Mouse (Mus musculus) hindbrain, embryonic 10.5 days (tissue): ENCODE results near the gene Snap47. TPM values are rescaled to one million over a fixed set of nuclear protein-coding genes. Genes with fewer than 3 reads are reported as not detected.
A peak's percentile ranks its signal among the peaks of the same experiment; 100 is the strongest.

Experiments used
- DNase-seq: peaks from one replicate; pipeline ENCODE4 v3.0.0-alpha.2; 2017; ENCODE audit warnings: low spot score
- H3K27ac ChIP-seq: fragments of 300-500 bp; sonication (generic); 2 replicates; pipeline ENCODE4 v1.5.1; 2016; ENCODE audit warnings: mild to moderate bottlenecking, moderate library complexity
- H3K27me3 ChIP-seq: fragments of 300-500 bp; sonication (generic); 2 replicates; pipeline ENCODE4 v1.6.1; 2016; ENCODE audit warnings: mild to moderate bottlenecking; ENCODE audit not compliant: poor library complexity, insufficient read depth, severe bottlenecking
- H3K36me3 ChIP-seq: fragments of 300-500 bp; sonication (generic); 2 replicates; pipeline ENCODE4 v1.6.1; 2016; ENCODE audit warnings: mild to moderate bottlenecking, moderate library complexity
- H3K4me1 ChIP-seq: fragments of 300-500 bp; sonication (generic); replicated peaks from 2 replicates; pipeline ENCODE4 v1.6.1; 2016; ENCODE audit warnings: mild to moderate bottlenecking
- H3K4me3 ChIP-seq: fragments of 300-500 bp; sonication (generic); 2 replicates; pipeline ENCODE4 v1.5.1; 2016; ENCODE audit warnings: mild to moderate bottlenecking, moderate library complexity
- H3K9me3 ChIP-seq: fragments of 300-500 bp; sonication (generic); 2 replicates; pipeline ENCODE4 v1.6.1; 2016; ENCODE audit warnings: mild to moderate bottlenecking, moderate library complexity
- WGBS: fragments of 180-500 bp; shearing (Covaris S2); methylation state at CpG from one replicate; pipeline ENCODE4 v1.1.7; 2016; 5-methylcytosine and 5-hydroxymethylcytosine counted together
- polyA plus RNA-seq: library from polyadenylated mRNA; unstranded; fragments of >200 nt; fragmentation: Nextera tagmentation; extraction: Ambion mirVana; gene quantifications from 2 replicates; pipeline ENCODE4 v1.2.1, GENCODE M21; 2016

Gene Snap47
- polyA plus RNA-seq, 1 experiment from 2014 or later, result 138 TPM

DNA sequence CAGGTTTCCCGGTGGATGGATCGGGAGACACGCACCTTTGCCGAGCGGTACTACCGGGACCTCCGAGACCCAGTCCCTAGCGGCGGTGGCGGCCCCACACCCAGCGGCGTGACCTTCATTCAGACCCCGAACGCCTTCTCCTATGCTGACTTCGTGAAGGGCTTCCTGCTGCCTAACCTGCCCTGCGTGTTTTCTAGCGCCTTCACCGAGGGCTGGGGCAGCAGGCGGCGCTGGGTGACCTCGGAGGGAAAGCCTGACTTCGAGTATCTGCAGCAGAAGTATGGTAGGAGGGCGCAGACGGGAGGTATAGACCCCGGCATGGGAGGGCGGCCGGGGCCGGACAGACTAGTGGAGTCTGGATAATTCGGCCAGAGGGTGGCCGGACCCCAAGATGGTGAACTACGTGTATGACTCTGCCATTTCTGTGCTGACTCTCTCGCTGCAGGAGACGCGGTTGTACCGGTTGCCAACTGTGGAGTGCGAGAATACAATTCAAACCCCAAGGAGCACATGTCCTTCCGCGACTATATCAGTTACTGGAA is 685 bp downstream of the Snap47 start:
- Histone ChIP-seq H3K4me1 (peaks cover 35% of the 10 kb centered on the region), H3K4me3 (peak overlapping the region; percentile 73), H3K9me3 (no peaks in the 10 kb centered on the region), H3K27ac (peak overlapping the region; percentile 93), H3K27me3 (no peaks in the 10 kb centered on the region), H3K36me3 (peaks cover 38% of the 10 kb centered on the region)
- DNase-seq, result no peak
- WGBS, result under 1% methylated on average over 38 of the region's 38 CpGs

DNA sequence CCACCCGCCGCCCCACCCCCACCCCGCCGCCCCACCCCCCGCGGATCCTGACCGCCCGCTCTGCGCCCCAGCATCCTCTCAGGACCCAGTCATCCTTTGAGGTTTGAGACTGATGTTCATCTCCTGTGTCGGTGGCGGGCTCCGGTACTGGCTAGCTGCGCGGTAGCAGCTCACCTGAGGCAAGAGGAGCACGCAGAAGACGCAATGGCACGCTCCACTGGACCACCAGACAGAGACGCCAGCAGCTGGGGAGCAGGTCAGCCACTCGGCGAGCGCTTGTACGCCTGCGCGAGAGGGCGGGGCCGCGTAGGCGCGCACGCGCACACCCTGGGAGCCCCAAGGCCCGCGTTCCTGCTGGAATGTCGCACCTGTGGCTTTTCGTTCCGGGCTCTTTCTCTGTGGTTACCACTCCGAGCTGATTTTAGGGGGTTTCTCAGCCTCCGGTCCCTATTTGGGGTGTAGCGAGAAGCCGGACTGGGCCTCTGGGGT is 1.2 kb downstream of the Snap47 start, which contains the start of gene Jmjd4:
Jmjd4 (plus strand) TSS at position 305 of the 489 bp plus-strand sequence.
- Histone ChIP-seq H3K9me3 (no peaks in the 10 kb centered on the region), H3K4me1 (peaks cover 35% of the 10 kb centered on the region), H3K27me3 (no peaks in the 10 kb centered on the region), H3K4me3 (peak within 1 kb of the TSS; percentile 73), H3K36me3 (peaks cover 33% of the 10 kb centered on the region), H3K27ac (peak within 1 kb of the TSS; percentile 93)
- under 1% methylated on average over 36 of the region's 40 CpGs for WGBS
- peak; percentile 90 for DNase-seq

DNA sequence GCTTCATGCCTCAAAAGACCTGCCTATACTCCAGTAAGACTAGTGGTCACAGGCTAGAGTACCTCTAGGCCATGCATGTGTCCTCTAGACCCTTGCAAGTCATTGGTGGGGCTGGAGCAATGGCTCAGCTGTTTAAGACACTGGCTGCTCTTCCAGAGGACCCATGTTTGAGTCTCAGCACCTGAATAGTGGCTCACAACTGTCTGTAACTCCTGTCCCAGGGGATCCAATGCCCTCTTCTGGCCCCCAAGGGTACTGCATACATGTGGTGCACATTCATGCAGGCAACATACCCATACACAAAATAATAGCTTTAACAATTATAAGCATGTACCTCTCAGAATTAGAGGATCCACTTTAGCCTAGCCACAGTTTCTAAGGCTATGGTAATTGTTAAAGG is 7.9 kb downstream of the Snap47 start:
- peaks cover 30% of the 10 kb centered on the region for H3K36me3 ChIP-seq
- DNase-seq, result no peak
- H3K4me1 ChIP-seq, result 0 out of 2 replicates have a peak, but pooled peaks cover 2% of the 10 kb centered on the region
- no peak overlapping the region for H3K27ac ChIP-seq
- no peaks in the 10 kb centered on the region for H3K27me3 ChIP-seq
- H3K4me3 ChIP-seq, result no peak overlapping the region
- no peaks in the 10 kb centered on the region for H3K9me3 ChIP-seq

DNA sequence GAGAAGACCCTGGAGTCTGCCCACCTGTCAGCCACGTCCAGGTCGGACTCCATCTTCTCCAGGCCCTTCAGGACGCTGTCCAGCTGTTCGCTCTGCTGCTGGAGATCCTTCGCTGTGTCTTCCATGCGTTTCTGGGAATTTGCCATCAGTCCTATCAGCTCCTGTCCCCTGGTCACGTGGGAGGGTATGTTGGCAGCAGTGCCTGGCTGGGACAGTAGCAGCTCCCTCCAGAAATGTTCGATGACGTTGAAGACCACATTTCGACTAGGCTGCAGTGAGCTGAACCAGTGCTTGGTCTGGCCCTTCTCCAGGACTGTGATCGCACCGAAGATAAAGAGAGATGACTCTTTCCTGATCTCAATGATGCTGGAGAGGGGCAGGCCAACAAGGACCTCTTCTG is 13.0 kb downstream of the Snap47 start:
- WGBS, result 93% methylated on average over 12 of the region's 12 CpGs
- H3K36me3 ChIP-seq, result peaks cover 63% of the 10 kb centered on the region
- DNase-seq, result no peak
- peaks cover 13% of the 10 kb centered on the region for H3K9me3 ChIP-seq
- no peaks in the 10 kb centered on the region for H3K4me1 ChIP-seq
- H3K27me3 ChIP-seq, result no peaks in the 10 kb centered on the region
- H3K4me3 ChIP-seq, result no peak overlapping the region
- H3K27ac ChIP-seq, result no peak overlapping the region

DNA sequence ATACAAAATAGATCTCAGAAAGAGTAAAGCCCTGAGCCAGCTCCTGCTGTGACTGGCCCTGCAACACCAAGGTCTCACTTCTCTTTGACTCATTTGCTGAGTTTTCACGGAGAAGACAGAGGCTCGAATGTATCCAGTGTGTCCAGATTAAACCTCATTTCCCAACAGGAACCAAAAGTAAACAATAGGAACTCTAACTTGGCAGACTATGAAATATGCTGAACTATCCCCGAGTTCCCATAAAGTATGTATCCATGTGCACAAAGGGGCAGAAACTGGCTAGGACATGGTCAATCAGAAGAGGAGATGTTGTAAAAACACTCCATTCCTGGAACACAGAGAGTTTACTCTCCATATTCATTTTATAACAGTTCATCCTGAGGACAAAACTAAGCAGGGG is 18.7 kb downstream of the Snap47 start:
- no peaks in the 10 kb centered on the region for H3K27me3 ChIP-seq
- DNase-seq, result no peak
- WGBS, result 78% methylated on average over 3 of the region's 3 CpGs
- H3K27ac ChIP-seq, result no peak overlapping the region
- peaks cover 13% of the 10 kb centered on the region for H3K9me3 ChIP-seq
- peaks cover 67% of the 10 kb centered on the region for H3K36me3 ChIP-seq
- H3K4me3 ChIP-seq, result no peak overlapping the region
- no peaks in the 10 kb centered on the region for H3K4me1 ChIP-seq

DNA sequence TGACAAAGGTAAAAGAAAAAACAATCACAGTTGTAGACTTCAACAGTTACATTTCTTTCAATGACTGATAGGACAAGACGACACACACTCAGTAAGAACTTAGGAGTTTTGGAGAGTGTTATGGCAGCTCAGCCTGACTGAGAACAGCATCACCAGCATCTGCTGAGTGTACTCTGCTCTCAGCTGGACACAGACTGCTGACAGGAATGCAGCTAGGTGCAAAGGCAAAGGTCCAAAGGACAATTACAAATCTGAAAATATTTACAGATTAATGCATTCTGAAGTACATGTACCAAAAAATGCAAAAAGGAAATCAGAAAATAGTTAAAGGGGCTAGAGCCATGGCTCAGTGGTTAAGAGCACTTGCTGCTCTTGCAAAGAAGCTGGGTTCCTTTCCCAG is 21.0 kb downstream of the Snap47 start:
- Histone ChIP-seq H3K36me3 (peaks cover 71% of the 10 kb centered on the region), H3K27me3 (no peaks in the 10 kb centered on the region), H3K4me3 (no peak overlapping the region), H3K27ac (no peak overlapping the region), H3K4me1 (no peaks in the 10 kb centered on the region), H3K9me3 (no peaks in the 10 kb centered on the region)
- 82% methylated on average over 1 of the region's 1 CpGs for WGBS
- DNase-seq, result no peak

DNA sequence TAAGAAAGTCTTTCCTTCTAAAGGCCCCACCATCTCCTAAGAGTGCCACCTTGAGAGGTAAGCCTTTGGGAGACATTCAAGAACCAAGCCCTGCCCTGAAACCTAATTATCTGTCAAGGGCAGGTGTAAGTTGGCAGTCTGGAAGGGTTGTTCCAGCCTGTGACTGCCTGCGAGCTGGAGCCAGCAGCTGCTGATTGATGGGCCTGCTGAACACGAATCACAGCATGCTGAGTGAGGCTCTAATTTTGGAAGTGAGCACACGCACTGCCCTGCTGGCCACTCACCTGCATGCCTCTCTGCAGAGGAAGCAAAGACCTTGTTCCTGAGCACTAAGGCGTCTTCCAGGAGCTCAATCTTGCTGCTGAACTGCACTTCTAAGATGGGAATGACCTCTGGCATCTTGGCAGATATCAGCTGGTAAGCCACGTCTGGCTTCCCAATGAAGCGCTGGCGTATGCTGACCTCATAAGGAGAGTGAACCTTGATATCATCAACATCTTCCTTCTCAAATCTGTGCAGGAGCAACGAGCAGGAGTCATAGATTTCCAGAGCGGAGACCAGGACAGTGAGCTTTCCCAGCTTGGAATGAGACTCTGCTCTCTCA is 22.8 kb downstream of the Snap47 start:
- no peak overlapping the region for H3K27ac ChIP-seq
- no peaks in the 10 kb centered on the region for H3K27me3 ChIP-seq
- peaks cover 71% of the 10 kb centered on the region for H3K36me3 ChIP-seq
- WGBS, result 91% methylated on average over 9 of the region's 9 CpGs
- no peaks in the 10 kb centered on the region for H3K9me3 ChIP-seq
- no peak for DNase-seq
- no peaks in the 10 kb centered on the region for H3K4me1 ChIP-seq
- H3K4me3 ChIP-seq, result no peak overlapping the region

DNA sequence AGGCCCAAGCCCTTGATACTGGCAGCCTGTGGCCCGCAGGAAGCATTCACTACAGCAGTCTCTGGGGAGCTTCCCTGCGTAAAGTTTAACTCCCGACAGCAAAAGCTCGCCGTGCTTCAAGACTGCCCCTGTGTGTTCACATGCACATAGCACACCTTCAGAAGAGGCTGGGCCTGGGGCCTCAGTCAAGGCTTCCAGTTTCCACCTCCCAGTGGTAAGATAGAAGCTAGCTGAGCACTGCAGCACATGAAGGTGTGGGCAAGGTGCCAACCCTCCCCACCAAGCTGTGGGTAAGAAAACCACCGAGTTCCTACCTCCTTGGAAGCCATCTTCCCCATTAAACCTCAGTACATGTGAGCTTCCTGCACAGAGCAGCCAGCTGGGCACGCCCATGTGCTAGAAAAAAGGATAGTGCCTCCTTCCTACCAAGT is 25.3 kb downstream of the Snap47 start:
- Histone ChIP-seq H3K27ac (no peak overlapping the region), H3K4me3 (no peak overlapping the region), H3K36me3 (peaks cover 83% of the 10 kb centered on the region), H3K27me3 (no peaks in the 10 kb centered on the region), H3K9me3 (no peaks in the 10 kb centered on the region), H3K4me1 (no peaks in the 10 kb centered on the region)
- WGBS, result 71% methylated on average over 7 of the region's 7 CpGs
- DNase-seq, result no peak

DNA sequence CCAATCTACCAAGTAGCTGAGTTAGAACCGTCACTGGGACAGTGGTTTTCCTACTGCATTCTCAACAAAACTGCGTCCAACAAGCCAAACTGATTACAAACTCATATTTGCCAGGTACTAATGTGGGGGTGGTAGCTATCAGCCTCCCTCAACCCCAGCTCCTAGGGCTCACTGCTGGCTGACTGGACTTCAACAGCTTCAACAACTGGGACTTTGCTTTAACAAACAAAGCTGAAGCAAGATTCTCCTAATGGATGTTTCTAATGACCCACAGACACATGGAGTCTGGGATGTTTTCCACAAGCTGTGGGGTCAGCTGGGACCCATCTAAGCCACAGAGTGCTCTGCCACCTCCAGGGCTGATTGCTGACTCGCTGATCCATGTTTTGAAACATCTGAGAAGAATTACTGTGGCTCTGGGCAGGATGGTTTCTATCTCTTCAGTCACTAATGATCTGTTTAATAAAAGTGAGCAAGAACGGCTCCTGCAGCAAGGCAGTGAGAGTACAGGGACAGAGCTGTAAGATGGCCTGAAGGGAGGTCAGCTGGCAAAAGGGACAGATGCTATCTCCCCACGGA is 27.9 kb downstream of the Snap47 start:
- no peak overlapping the region for H3K4me3 ChIP-seq
- no peaks in the 10 kb centered on the region for H3K27me3 ChIP-seq
- peaks cover 98% of the 10 kb centered on the region for H3K36me3 ChIP-seq
- no peaks in the 10 kb centered on the region for H3K4me1 ChIP-seq
- 83% methylated on average over 5 of the region's 5 CpGs for WGBS
- no peak overlapping the region for H3K27ac ChIP-seq
- no peak for DNase-seq
- no peaks in the 10 kb centered on the region for H3K9me3 ChIP-seq

DNA sequence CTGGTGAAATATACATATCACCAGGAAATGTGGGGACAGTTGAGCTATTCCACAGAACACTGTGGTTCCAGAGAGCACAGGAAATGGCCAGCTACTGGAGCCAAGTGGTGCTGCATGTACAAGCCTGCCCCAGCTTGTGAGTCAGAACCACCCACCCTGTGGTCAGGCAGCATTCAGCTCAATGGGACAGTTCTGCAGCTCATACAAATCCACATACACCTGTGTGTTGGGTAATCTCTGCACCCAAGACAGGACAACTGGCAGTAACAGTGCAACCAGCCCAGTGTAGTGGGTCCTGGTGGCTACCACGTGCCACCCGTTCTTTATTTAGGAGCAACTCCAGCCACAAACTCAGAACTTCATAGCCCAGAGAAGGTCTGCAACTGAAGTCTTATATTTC is 29.0 kb downstream of the Snap47 start:
- DNase-seq, result no peak
- 97% methylated on average over 2 of the region's 2 CpGs for WGBS
- no peaks in the 10 kb centered on the region for H3K4me1 ChIP-seq
- H3K4me3 ChIP-seq, result no peak overlapping the region
- H3K9me3 ChIP-seq, result no peaks in the 10 kb centered on the region
- no peaks in the 10 kb centered on the region for H3K27me3 ChIP-seq
- peaks cover 92% of the 10 kb centered on the region for H3K36me3 ChIP-seq
- no peak overlapping the region for H3K27ac ChIP-seq

DNA sequence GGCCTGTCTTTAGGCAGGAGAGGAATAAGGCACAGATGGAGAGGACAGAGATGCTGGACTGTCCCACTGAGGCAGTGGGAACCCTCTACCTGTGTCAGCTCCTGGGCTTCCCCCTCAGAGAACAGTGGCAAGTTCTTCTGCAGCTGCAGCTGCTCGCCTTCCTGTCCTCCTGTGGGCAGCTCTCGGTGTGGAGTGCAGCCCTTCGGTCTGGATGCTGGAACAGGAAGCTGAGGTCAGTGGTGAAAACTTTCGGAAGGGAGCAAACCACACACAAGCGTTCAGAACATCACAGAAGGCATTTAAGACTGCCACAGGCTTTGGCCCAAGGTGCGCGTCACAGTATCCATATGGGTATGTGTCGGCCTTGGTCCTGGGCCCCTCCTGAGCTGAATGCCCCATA is 29.6 kb downstream of the Snap47 start:
- Histone ChIP-seq H3K4me3 (no peak overlapping the region), H3K27me3 (no peaks in the 10 kb centered on the region), H3K4me1 (no peaks in the 10 kb centered on the region), H3K27ac (no peak overlapping the region), H3K9me3 (no peaks in the 10 kb centered on the region), H3K36me3 (peaks cover 92% of the 10 kb centered on the region)
- WGBS, result 92% methylated on average over 8 of the region's 8 CpGs
- no peak for DNase-seq

DNA sequence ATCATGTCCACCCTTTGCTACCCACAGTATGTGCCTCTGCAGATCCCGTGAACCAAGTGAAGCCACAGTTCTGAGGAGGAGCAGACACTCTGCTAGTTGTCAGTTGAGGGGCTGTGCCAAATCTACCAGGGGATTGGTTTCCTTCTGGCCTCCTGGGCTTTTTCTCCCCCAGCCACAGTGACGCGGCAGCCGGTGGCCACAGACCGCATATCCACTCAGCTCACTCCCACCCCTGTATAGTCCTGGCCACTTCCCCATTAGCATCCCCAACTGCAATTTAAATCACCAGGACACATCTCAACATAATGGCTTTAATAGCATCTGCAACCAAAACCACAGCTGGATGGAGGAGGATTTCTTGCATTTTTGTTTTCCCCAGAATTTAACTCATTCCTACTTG is 32.3 kb downstream of the Snap47 start:
- Histone ChIP-seq H3K36me3 (peaks cover 88% of the 10 kb centered on the region), H3K4me1 (no peaks in the 10 kb centered on the region), H3K9me3 (no peaks in the 10 kb centered on the region), H3K27me3 (no peaks in the 10 kb centered on the region), H3K4me3 (no peak overlapping the region), H3K27ac (no peak overlapping the region)
- DNase-seq, result no peak
- WGBS, result 90% methylated on average over 5 of the region's 5 CpGs
